Mouse (Mus musculus) intestine, embryonic 16.5 days (tissue): Measurements from ENCODE around the gene Hoga1. TPM values are rescaled to one million over a fixed set of nuclear protein-coding genes. Genes with fewer than 3 reads are reported as not detected.

Source experiments
- ATAC-seq: fragments of 200-750 bp; cut with Nextera tagmentation; 2 replicates; pipeline ENCODE4 v1.8.0; 2017; ENCODE audit warnings: moderate TSS enrichment, moderate library complexity
- H3K27ac ChIP-seq: fragments of 300-500 bp; sonication (generic); 2 replicates; pipeline ENCODE4 v1.5.1; 2014; ENCODE audit warnings: mild to moderate bottlenecking, low read length
- H3K27me3 ChIP-seq: fragments of 300-500 bp; sonication (generic); replicated peaks from 2 replicates; pipeline ENCODE4 v1.6.1; 2014; ENCODE audit warnings: low read length, control low read depth, mixed read lengths; ENCODE audit not compliant: control insufficient read depth, insufficient read depth
- H3K36me3 ChIP-seq: fragments of 300-500 bp; sonication (generic); 2 replicates; pipeline ENCODE4 v1.6.1; 2014; ENCODE audit warnings: low read length, control low read depth; ENCODE audit not compliant: control insufficient read depth, insufficient read depth
- H3K4me1 ChIP-seq: fragments of 300-500 bp; sonication (generic); 2 replicates; pipeline ENCODE4 v1.6.1; 2014; ENCODE audit warnings: low read length, control low read depth, mixed read lengths; ENCODE audit not compliant: control insufficient read depth, insufficient read depth
- H3K4me2 ChIP-seq: fragments of 300-500 bp; sonication (generic); 2 replicates; pipeline ENCODE4 v1.6.1; 2014; ENCODE audit warnings: low read depth, low read length, control low read depth
- H3K4me3 ChIP-seq: fragments of 300-500 bp; sonication (generic); 2 replicates; pipeline ENCODE4 v1.5.1; 2014; ENCODE audit warnings: mild to moderate bottlenecking, low read length
- H3K9ac ChIP-seq: fragments of 300-500 bp; sonication (generic); 2 replicates; pipeline ENCODE4 v1.6.1; 2014; ENCODE audit warnings: low read depth, low read length
- H3K9me3 ChIP-seq: fragments of 300-500 bp; sonication (generic); 2 replicates; pipeline ENCODE4 v1.6.1; 2016; ENCODE audit warnings: low read length, control low read depth; ENCODE audit not compliant: control insufficient read depth
- WGBS: fragments of 180-500 bp; shearing (Covaris S2); extraction: QIAGEN DNeasy Blood & Tissue Kit; methylation state at CpG from one replicate; pipeline ENCODE4 v1.1.7; 2014; 5-methylcytosine and 5-hydroxymethylcytosine counted together
- polyA plus RNA-seq: library from polyadenylated mRNA; unstranded; fragments of >200 nt; fragmentation: Nextera tagmentation; extraction: Ambion mirVana; gene quantifications from 2 replicates; pipeline ENCODE4 v1.2.1, GENCODE M21; 2015

The Hoga1 gene
- polyA plus RNA-seq, 1 experiment from 2014 or later: 2.7 TPM

DNA sequence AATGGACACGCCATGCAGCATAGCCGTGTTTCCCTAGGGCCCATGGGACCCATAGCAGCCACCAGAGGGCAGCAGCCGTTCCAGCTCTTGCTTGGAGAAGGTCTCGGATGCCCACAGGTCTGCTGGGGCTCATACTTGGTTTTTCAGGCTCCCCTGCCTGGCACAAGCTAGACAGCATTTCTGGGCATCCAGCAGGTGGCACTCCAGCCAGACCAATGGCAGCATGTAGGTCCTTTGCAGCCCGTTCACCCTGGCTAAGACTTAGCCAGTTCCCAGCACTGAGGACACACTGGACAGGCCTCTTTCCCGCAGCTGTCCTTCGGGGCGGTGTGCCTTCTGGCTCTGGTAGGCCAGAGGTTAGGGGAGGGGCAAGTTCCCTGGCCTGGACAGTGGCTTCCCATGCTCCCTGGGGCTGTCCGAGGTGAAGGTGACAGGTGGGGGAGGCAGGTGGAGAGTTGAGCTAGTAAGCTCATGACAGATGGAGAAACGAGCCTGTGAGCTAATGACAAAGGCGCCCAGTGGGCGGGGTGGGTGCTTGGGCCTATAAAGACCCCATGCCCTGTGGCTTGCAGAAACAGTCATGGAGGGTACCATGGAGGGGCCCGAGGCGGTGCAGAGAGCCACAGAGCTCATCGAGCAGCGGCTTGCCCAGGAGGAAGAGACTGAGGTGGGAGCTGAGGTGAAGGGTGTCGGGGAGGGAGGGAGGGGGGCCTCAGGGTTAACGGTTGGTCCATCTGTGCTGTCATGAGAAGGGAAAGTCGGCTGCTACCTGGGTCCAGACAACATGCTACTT is 9.8 kb upstream of the Hoga1 start, which contains the start of gene Ankrd2:
Gene Ankrd2 (plus strand): TSS at position 545 of the 793 bp plus-strand sequence.
- 65% methylated on average over 19 of the region's 19 CpGs for WGBS
- Histone ChIP-seq H3K4me2 (no peak within 1 kb of the TSS), H3K27me3 (no peaks in the 10 kb centered on the region), H3K27ac (no peak within 1 kb of the TSS), H3K9me3 (no peaks in the 10 kb centered on the region), H3K36me3 (no peaks in the 10 kb centered on the region), H3K4me3 (no peak within 1 kb of the TSS), H3K9ac (no peak within 1 kb of the TSS), H3K4me1 (peaks cover 6% of the 10 kb centered on the region; the same call in 1 of the 2 replicates)
- peak; percentile 79 for ATAC-seq

GRCm38 (mm10) chr19:42036357-42036756 is 9.1 kb upstream of the Hoga1 start:
- no peak overlapping the region for H3K4me2 ChIP-seq
- 78% methylated on average over 3 of the region's 3 CpGs for WGBS
- no peak overlapping the region for H3K27ac ChIP-seq
- H3K36me3 ChIP-seq: no peaks in the 10 kb centered on the region
- no peak overlapping the region for H3K4me3 ChIP-seq
- no peak for ATAC-seq
- H3K9ac ChIP-seq: no peak overlapping the region
- H3K9me3 ChIP-seq: no peaks in the 10 kb centered on the region
- peaks cover 6% of the 10 kb centered on the region; the same call in 1 of the 2 replicates for H3K4me1 ChIP-seq
- H3K27me3 ChIP-seq: no peaks in the 10 kb centered on the region

- no peak overlapping the region for H3K4me3 ChIP-seq
- ATAC-seq: no peak
- no peak overlapping the region for H3K9ac ChIP-seq
- no peaks in the 10 kb centered on the region for H3K9me3 ChIP-seq
- 65% methylated on average over 11 of the region's 11 CpGs for WGBS
- H3K36me3 ChIP-seq: no peaks in the 10 kb centered on the region
- peaks cover 6% of the 10 kb centered on the region; the same call in 1 of the 2 replicates for H3K4me1 ChIP-seq
- no peak overlapping the region for H3K4me2 ChIP-seq
- no peak overlapping the region for H3K27ac ChIP-seq
- no peaks in the 10 kb centered on the region for H3K27me3 ChIP-seq
Measured at GRCm38 (mm10) chr19:42037167-42037702, 8.2 kb upstream of the Hoga1 start.

- no peak overlapping the region for H3K4me2 ChIP-seq
- no peak overlapping the region for H3K4me3 ChIP-seq
- no peak overlapping the region for H3K9ac ChIP-seq
- no peaks in the 10 kb centered on the region for H3K36me3 ChIP-seq
- H3K9me3 ChIP-seq: no peaks in the 10 kb centered on the region
- peaks cover 6% of the 10 kb centered on the region; the same call in 1 of the 2 replicates for H3K4me1 ChIP-seq
- 89% methylated on average over 12 of the region's 12 CpGs for WGBS
- ATAC-seq: no peak
- no peak overlapping the region for H3K27ac ChIP-seq
- no peaks in the 10 kb centered on the region for H3K27me3 ChIP-seq
Measured at GRCm38 (mm10) chr19:42038310-42038709, 7.1 kb upstream of the Hoga1 start.

GRCm38 (mm10) chr19:42043988-42044387 is 1.4 kb upstream of the Hoga1 start:
- Histone ChIP-seq H3K27ac (no peak overlapping the region), H3K9ac (no peak overlapping the region), H3K27me3 (no peaks in the 10 kb centered on the region), H3K36me3 (no peaks in the 10 kb centered on the region), H3K4me2 (no peak overlapping the region), H3K4me1 (peaks cover 4% of the 10 kb centered on the region), H3K9me3 (no peaks in the 10 kb centered on the region), H3K4me3 (no peak overlapping the region)
- WGBS: 97% methylated on average over 6 of the region's 6 CpGs
- ATAC-seq: no peak

DNA sequence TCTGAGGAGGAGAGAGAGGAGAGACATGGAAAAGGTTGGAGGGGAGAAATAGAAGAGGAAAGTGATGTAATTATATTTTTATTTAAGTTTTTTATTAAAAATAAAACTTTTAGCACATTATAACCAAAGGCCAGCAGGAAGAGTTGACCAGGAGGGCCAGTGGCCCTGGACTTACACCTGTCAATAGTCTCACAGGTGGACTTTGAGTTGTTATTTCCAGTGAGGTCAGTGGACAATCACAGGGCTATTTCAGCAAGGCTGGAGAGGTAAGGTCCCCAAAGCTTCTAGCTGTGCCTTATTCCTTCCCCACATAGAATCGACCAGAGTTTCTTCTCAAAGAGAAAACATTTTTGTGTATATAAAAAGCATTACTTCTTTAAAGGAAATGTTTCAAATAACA is 4.8 kb downstream of the Hoga1 start:
- no peak overlapping the region for H3K27ac ChIP-seq
- H3K27me3 ChIP-seq: no peaks in the 10 kb centered on the region
- H3K4me1 ChIP-seq: peaks cover 4% of the 10 kb centered on the region
- H3K4me2 ChIP-seq: no peak overlapping the region
- no peak for ATAC-seq
- H3K36me3 ChIP-seq: no peaks in the 10 kb centered on the region
- H3K4me3 ChIP-seq: no peak overlapping the region
- 91% methylated on average over 1 of the region's 1 CpGs for WGBS
- H3K9ac ChIP-seq: no peak overlapping the region
- H3K9me3 ChIP-seq: no peaks in the 10 kb centered on the region

- Histone ChIP-seq H3K4me2 (no peak overlapping the region), H3K36me3 (no peaks in the 10 kb centered on the region), H3K27me3 (no peaks in the 10 kb centered on the region), H3K4me3 (no peak overlapping the region), H3K27ac (no peak overlapping the region), H3K4me1 (no peaks in the 10 kb centered on the region), H3K9ac (no peak overlapping the region), H3K9me3 (no peaks in the 10 kb centered on the region)
- no peak for ATAC-seq
- WGBS: 85% methylated on average over 3 of the region's 3 CpGs
Measured at GRCm38 (mm10) chr19:42051351-42051750, 5.9 kb downstream of the Hoga1 start.

- Histone ChIP-seq H3K4me2 (no peak within 1 kb of the TSS), H3K4me3 (no peak within 1 kb of the TSS), H3K9ac (no peak within 1 kb of the TSS), H3K36me3 (no peaks in the 10 kb centered on the region), H3K27me3 (no peaks in the 10 kb centered on the region), H3K9me3 (no peaks in the 10 kb centered on the region), H3K4me1 (no peaks in the 10 kb centered on the region), H3K27ac (no peak within 1 kb of the TSS)
- ATAC-seq: no peak
- 71% methylated on average over 4 of the region's 4 CpGs for WGBS
Measured at GRCm38 (mm10) chr19:42051948-42052347, 6.5 kb downstream of the Hoga1 start, which contains the start of gene 4933411K16Rik. Gene 4933411K16Rik, plus strand, starts transcription at chr19:42052248.

DNA sequence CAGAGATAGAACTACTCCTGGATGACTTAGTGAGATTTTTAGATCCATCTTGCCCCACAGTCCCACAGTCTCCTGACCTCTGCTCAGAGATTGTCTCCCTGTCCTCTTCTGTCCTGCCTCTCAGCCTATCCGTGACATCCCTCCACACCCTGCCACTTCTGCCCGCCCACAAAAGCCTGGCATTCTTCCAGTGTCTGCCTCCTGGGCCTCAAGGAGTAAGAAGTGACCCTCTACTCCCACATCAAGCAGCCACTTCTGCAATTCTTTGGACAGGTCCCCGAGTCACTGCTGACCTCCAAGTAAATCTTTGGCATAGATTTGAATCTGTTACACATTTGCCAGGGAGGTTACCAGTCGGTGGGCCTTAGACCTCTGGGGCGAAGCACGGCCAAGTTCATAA is 8.8 kb downstream of the Hoga1 start:
- Histone ChIP-seq H3K27ac (no peak overlapping the region), H3K9me3 (no peaks in the 10 kb centered on the region), H3K27me3 (no peaks in the 10 kb centered on the region), H3K36me3 (no peaks in the 10 kb centered on the region), H3K4me3 (no peak overlapping the region), H3K4me2 (no peak overlapping the region), H3K4me1 (no peaks in the 10 kb centered on the region), H3K9ac (no peak overlapping the region)
- 69% methylated on average over 6 of the region's 6 CpGs for WGBS
- ATAC-seq: no peak
